15 mouse cellular contexts compared by ENCODE assay signal in genomic region chr5:36191876-36192275, GRCm38 (mm10). TPM values are rescaled to one million over a fixed set of nuclear protein-coding genes. Genes with fewer than 3 reads are reported as not detected.
A peak's percentile ranks its signal among the peaks of the same experiment; 100 is the strongest.
DNase-seq lines count a peak whose midpoint lies in the region; TF ChIP-seq lines count a peak whose summit lies in the region.
"Had no signal": no experiment of that assay in that cellular context is flagged by ENCODE, and none has a peak within 500 bp of the region (broad histone marks: within the 10 kb centered on the region; RNA-seq: fewer than 3 reads in every experiment).

No protein-coding gene starts in this region.

- DNase-seq in layer of hippocampus, adult 11-12 months (ENCODE audit: low spot score), result peak; percentile 25
- DNase-seq in layer of hippocampus, postnatal 25 days (ENCODE audit: extremely low spot score in 1 of 2, low spot score in 1 of 2), result no peak
- DNase-seq in urinary bladder, adult 18-20 months (ENCODE audit: low spot score in 2 of 2), result peak; percentile 24 to 42
- DNase-seq in urinary bladder, postnatal 4 days (ENCODE audit: low spot score in 2 of 2), result no peak
- peak; percentile 73 for DNase-seq in thymus, postnatal 4 days
- DNase-seq in layer of hippocampus, adult 18-20 months (ENCODE audit: low spot score in 2 of 2), result no peak
- DNase-seq: cerebellum, adult 11 months; liver, embryonic 13.5 days had no signal

- TF ChIP-seq CTCF in embryonic fibroblast, embryonic 13.5 days (IDR thresholded peaks at IDR 0.05; ENCODE audit: borderline replicate concordance, insufficient read depth, low read length), result peak; percentile 41; the same call in 1 of the 2 replicates

- no peak for TF ChIP-seq POLR2A in embryonic fibroblast, embryonic 13.5 days (IDR thresholded peaks at IDR 0.05; ENCODE audit: low read depth, low read length)

- H3K4me3 ChIP-seq in embryonic fibroblast, embryonic 13.5 days (ENCODE audit: insufficient read depth, low read length), result no peak overlapping the region
- H3K4me3 ChIP-seq: forebrain, embryonic 13.5 days; liver, embryonic 13.5 days; midbrain, embryonic 12.5 days had no signal

- no peak overlapping the region for H3K27ac ChIP-seq in embryonic fibroblast, embryonic 13.5 days (ENCODE audit: insufficient read depth, low read length)
- H3K27ac ChIP-seq: forebrain, embryonic 13.5 days; liver, embryonic 13.5 days; midbrain, embryonic 12.5 days had no signal

- 0 out of 2 replicates have a peak, but pooled peaks cover 3% of the 10 kb centered on the region for H3K4me1 ChIP-seq in embryonic fibroblast, embryonic 13.5 days (ENCODE audit: control insufficient read depth, insufficient read depth, low read length)
- H3K4me1 ChIP-seq: liver, embryonic 13.5 days had no signal

RNA-seq across cellular contexts. Expression of gene Psapl1, which starts 11.9 kb away (rescaled TPM):
- total RNA-seq in layer of hippocampus, postnatal 25 days (2021), result not detected
- polyA plus RNA-seq in embryonic fibroblast, embryonic 13.5 days (2011; ENCODE audit: insufficient read length, low read depth, missing spikeins), result not detected in 2 replicates
- not detected for total RNA-seq in layer of hippocampus, adult 18-20 months (2021)
- total RNA-seq: gastrocnemius, postnatal 25 days; heart, postnatal 10 days; left cerebral cortex, adult 8-10 months had no signal
- polyA plus RNA-seq: liver, embryonic 13.5 days; neural tube, embryonic 14.5 days had no signal

Comparison
In these comparisons a context has a peak if more than half of its experiments do, and no peak if none do; other contexts are left out.
1. DNase-seq: peak in layer of hippocampus, adult 11-12 months (single experiment), urinary bladder, adult 18-20 months (2 of 2) and thymus, postnatal 4 days (single experiment); none in layer of hippocampus, postnatal 25 days (0 of 2), urinary bladder, postnatal 4 days (0 of 2) and layer of hippocampus, adult 18-20 months (0 of 2).